Mouse (Mus musculus): ENCODE measurements around the gene Fxyd3. TPM values are rescaled to one million over a fixed set of nuclear protein-coding genes. Genes with fewer than 3 reads are reported as not detected.

Gene Fxyd3
- total and polyA plus RNA-seq, 2 experiments from 2014 or later, result 1.5 TPM; not detected in 1

DNA sequence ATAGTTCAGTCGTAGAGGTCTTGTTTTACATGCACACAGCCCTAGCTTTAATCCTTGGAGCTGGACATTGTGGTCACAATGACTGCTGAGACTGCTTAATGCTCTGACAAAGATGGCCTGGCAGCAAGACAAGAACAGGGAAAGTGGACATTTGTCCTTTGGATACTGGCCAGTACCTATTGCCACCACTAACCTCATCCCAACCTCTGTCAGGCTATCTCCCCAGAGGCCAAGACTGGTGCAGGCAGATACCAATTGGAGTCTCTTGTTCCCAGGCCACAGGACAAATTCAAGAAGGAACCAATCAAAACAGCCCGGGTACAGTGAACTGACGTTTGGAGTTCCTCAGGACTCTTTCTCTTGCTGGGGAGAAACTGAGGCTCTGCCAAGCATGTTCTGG is 11.7 kb upstream of the Fxyd3 start:
- no peak overlapping the region for H3K4me3 ChIP-seq (ENCODE audit: low read length)
- TF ChIP-seq CTCF (IDR thresholded peaks at IDR 0.05; ENCODE audit: low read depth), result no peak
- H3K27ac ChIP-seq, result peak overlapping the region; percentile 54; the same call in 1 of the 2 replicates
- no peak overlapping the region for H3K4me2 ChIP-seq (ENCODE audit: low read depth, low read length)
- H3K4me1 ChIP-seq (ENCODE audit: insufficient read depth, low read length), result no peaks in the 10 kb centered on the region
- DNase-seq (ENCODE audit: low spot score), result no peak
- ATAC-seq, result no peak
- no peaks in the 10 kb centered on the region for H3K36me3 ChIP-seq (ENCODE audit: insufficient read depth, low read length)
- no peaks in the 10 kb centered on the region for H3K27me3 ChIP-seq (ENCODE audit: insufficient read depth, low read length)
- WGBS, result 52% methylated on average over 3 of the region's 3 CpGs
- H3K9me3 ChIP-seq (ENCODE audit: low read length), result no peaks in the 10 kb centered on the region
- H3K9ac ChIP-seq (replicated peaks; ENCODE audit: low read length), result no peak overlapping the region

DNA sequence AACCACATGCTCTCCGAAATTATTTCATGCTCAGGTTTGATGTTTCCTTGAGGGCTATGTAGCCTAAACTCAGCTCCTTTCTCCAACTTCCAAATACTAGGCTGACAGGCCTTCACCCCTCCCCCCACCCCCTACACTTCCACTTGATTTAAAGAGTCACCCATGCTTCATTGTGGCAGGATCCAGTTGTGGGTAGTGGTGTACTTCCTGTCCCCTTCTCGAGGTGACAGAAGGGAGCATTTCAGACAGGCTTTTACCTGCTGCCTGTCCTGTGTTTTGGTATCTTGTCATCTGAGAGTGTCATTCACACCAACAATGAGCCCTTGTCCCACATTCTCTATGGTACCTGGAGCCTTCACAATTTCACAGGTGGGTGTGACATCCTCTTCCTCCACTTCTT is 10.8 kb upstream of the Fxyd3 start:
- Histone ChIP-seq H3K4me2 (ENCODE audit: low read depth, low read length) (no peak overlapping the region), H3K36me3 (ENCODE audit: insufficient read depth, low read length) (no peaks in the 10 kb centered on the region), H3K9ac (replicated peaks; ENCODE audit: low read length) (no peak overlapping the region), H3K4me1 (ENCODE audit: insufficient read depth, low read length) (no peaks in the 10 kb centered on the region), H3K4me3 (ENCODE audit: low read length) (no peak overlapping the region), H3K9me3 (ENCODE audit: low read length) (no peaks in the 10 kb centered on the region), H3K27me3 (ENCODE audit: insufficient read depth, low read length) (no peaks in the 10 kb centered on the region), H3K27ac (0 out of 2 replicates have a peak overlapping the region, but pooled peaks have one; percentile 54)
- TF ChIP-seq CTCF (IDR thresholded peaks at IDR 0.05; ENCODE audit: low read depth), result no peak
- 75% methylated on average over 2 of the region's 2 CpGs for WGBS
- no peak for ATAC-seq
- DNase-seq (ENCODE audit: low spot score), result no peak

DNA sequence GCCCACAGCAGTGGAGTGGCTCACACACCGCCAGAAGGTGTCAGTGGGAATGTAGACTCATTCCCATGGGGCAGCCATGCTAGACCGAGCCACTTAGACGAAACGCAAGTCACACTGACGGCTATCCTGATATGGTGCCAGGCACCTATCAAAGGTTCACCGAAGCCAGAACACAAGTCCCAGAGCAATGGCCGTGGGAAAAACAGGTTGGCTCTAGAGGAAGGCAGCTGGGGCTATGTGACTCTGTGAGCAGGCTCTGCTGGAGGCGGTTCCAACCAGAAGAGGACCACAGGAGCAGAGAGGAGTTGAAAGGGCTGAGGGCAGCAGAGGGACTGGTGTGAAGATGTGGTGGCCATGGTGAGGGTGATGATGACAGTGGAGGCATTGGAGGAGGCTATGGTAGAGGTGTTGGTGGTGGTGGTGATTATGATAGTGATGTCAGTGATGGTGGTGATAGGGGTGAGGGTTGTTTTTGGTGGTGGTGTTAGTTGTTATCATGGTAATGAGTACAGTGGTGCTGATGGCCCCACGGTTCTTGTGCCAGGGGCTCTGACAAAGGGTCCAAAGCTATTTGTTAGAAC is 9.8 kb upstream of the Fxyd3 start:
- Histone ChIP-seq H3K9ac (replicated peaks; ENCODE audit: low read length) (no peak overlapping the region), H3K27ac (no peak overlapping the region), H3K4me1 (ENCODE audit: insufficient read depth, low read length) (no peaks in the 10 kb centered on the region), H3K4me2 (ENCODE audit: low read depth, low read length) (no peak overlapping the region), H3K27me3 (ENCODE audit: insufficient read depth, low read length) (no peaks in the 10 kb centered on the region), H3K36me3 (ENCODE audit: insufficient read depth, low read length) (no peaks in the 10 kb centered on the region), H3K4me3 (ENCODE audit: low read length) (no peak overlapping the region), H3K9me3 (ENCODE audit: low read length) (no peaks in the 10 kb centered on the region)
- no peak for TF ChIP-seq CTCF (IDR thresholded peaks at IDR 0.05; ENCODE audit: low read depth)
- DNase-seq (ENCODE audit: low spot score) (no peak), ATAC-seq (no peak)
- 87% methylated on average over 9 of the region's 9 CpGs for WGBS

DNA sequence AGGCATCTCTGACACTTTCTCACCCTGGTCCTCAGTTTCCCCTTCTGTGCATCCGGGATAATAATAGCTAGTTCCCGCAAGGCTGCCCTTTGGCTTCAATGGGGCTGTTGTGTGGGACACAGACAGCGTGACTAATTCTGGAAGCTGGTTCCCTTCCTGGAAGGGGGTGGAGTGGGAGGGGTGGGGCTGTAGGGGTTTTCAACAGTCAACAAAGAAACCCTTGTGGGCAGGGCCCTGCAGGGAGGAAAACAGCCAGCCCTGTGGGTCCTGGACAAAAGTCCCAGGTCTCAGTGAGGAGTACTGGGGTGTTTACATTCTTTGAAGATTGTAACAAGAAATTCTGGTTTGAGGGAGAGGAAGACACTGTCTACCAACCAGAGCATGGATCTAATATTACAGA is 8.7 kb upstream of the Fxyd3 start:
- Histone ChIP-seq H3K9ac (replicated peaks; ENCODE audit: low read length) (no peak overlapping the region), H3K27me3 (ENCODE audit: insufficient read depth, low read length) (no peaks in the 10 kb centered on the region), H3K36me3 (ENCODE audit: insufficient read depth, low read length) (no peaks in the 10 kb centered on the region), H3K4me2 (ENCODE audit: low read depth, low read length) (no peak overlapping the region), H3K4me3 (ENCODE audit: low read length) (no peak overlapping the region), H3K4me1 (ENCODE audit: insufficient read depth, low read length) (no peaks in the 10 kb centered on the region), H3K9me3 (ENCODE audit: low read length) (no peaks in the 10 kb centered on the region), H3K27ac (peak overlapping the region; percentile 51; the same call in 1 of the 2 replicates)
- DNase-seq (ENCODE audit: low spot score) (peak; percentile 21), ATAC-seq (peak; percentile 39; the same call in 1 of the 2 replicates)
- 18% methylated on average over 3 of the region's 3 CpGs for WGBS
- TF ChIP-seq CTCF (IDR thresholded peaks at IDR 0.05; ENCODE audit: low read depth), result no peak

DNA sequence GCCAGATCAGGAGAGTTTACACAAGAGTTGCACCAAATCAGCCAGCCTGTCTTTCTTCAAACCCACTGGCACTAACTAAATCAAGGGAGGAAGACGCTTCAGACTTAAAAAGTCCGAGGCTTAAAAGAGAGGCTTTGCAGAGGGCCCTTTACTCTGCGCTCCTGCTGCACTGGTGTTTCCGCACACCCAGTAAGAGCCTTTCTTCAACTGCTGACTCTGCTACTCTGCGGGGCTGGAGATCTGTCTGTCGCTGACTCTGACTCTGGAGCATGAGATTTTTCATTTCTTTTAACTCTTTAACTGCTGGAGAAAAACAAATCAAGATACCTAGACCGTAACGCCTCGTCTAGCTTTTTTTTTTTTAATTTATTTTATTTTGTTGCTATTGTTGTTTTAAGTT is 7.6 kb upstream of the Fxyd3 start:
- Histone ChIP-seq H3K4me1 (ENCODE audit: insufficient read depth, low read length) (no peaks in the 10 kb centered on the region), H3K27me3 (ENCODE audit: insufficient read depth, low read length) (no peaks in the 10 kb centered on the region), H3K4me3 (ENCODE audit: low read length) (no peak overlapping the region), H3K9me3 (ENCODE audit: low read length) (no peaks in the 10 kb centered on the region), H3K9ac (replicated peaks; ENCODE audit: low read length) (no peak overlapping the region), H3K36me3 (ENCODE audit: insufficient read depth, low read length) (no peaks in the 10 kb centered on the region), H3K4me2 (ENCODE audit: low read depth, low read length) (no peak overlapping the region), H3K27ac (peak overlapping the region; percentile 41; the same call in 1 of the 2 replicates)
- DNase-seq (ENCODE audit: low spot score) (no peak), ATAC-seq (no peak)
- WGBS, result 43% methylated on average over 9 of the region's 9 CpGs
- no peak for TF ChIP-seq CTCF (IDR thresholded peaks at IDR 0.05; ENCODE audit: low read depth)

DNA sequence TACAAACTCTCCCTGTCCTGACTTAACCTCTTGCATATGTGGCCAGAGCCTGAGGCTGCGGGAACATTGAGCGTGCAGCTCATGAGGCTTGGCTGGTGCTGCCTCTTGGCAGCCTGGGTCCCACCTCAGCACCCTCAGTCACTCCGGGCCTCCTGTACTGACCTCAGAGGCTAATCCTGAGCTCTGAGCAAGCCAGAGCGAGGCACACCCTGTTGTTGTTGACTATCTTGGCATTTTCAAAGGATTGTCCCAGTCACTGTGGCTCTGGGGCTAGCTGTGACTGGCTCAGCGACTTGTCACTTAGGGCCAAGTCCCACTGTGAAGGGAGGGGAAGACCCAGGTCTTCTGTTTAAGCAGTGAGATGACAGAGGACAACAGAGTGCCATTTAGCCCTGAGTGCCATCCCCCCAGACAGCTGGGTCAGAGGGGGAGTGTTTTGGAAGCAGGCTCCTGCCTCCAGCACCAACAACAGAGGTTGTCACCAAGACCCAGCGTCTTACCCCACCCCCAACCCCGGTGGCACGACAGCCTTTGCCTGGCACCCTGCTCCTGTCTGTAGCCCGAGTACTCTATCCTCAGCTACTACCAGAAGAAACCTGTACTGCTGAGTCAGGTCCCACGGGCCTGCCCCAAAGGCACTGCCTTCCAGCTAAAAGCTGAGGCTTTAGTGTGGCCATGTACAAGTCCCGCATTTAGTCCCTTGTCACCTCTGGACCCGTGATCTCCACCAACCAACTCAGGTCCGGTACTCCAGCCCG is 6.5 kb upstream of the Fxyd3 start:
- no peaks in the 10 kb centered on the region for H3K36me3 ChIP-seq (ENCODE audit: insufficient read depth, low read length)
- no peaks in the 10 kb centered on the region for H3K9me3 ChIP-seq (ENCODE audit: low read length)
- no peak overlapping the region for H3K9ac ChIP-seq (replicated peaks; ENCODE audit: low read length)
- TF ChIP-seq CTCF (IDR thresholded peaks at IDR 0.05; ENCODE audit: low read depth), result no peak
- no peaks in the 10 kb centered on the region for H3K27me3 ChIP-seq (ENCODE audit: insufficient read depth, low read length)
- 50% methylated on average over 14 of the region's 14 CpGs for WGBS
- peak; percentile 55 for DNase-seq (ENCODE audit: low spot score)
- H3K4me1 ChIP-seq (ENCODE audit: insufficient read depth, low read length), result no peaks in the 10 kb centered on the region
- H3K27ac ChIP-seq, result peak overlapping the region; percentile 11; the same call in 1 of the 2 replicates
- ATAC-seq, result peak; percentile 77
- no peak overlapping the region for H3K4me2 ChIP-seq (ENCODE audit: low read depth, low read length)
- H3K4me3 ChIP-seq (ENCODE audit: low read length), result no peak overlapping the region

DNA sequence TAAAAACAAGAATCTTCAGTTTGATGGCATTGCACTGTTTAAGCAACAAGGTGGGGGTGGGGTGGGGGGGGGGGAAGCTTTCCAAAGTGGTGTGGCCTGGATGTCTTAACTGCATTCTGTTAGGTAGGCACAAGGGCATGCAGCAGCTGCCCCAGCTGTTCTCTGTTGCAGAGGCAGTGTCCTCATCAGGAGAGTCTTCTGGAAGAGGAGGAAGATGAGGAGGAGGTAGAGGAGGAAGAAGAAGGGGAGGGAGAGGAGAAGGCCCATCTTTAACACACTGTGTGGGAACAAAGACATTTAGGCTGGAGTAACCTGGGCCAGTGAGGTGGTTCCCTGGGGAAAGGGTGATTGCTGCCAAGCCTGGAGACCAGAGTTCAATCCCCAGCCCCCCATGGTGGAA is 5.6 kb upstream of the Fxyd3 start:
- no peak overlapping the region for H3K9ac ChIP-seq (replicated peaks; ENCODE audit: low read length)
- no peak for TF ChIP-seq CTCF (IDR thresholded peaks at IDR 0.05; ENCODE audit: low read depth)
- no peak for DNase-seq (ENCODE audit: low spot score)
- H3K4me1 ChIP-seq (ENCODE audit: insufficient read depth, low read length), result no peaks in the 10 kb centered on the region
- H3K27ac ChIP-seq, result no peak overlapping the region
- H3K4me3 ChIP-seq (ENCODE audit: low read length), result no peak overlapping the region
- H3K36me3 ChIP-seq (ENCODE audit: insufficient read depth, low read length), result no peaks in the 10 kb centered on the region
- no peak for ATAC-seq
- H3K4me2 ChIP-seq (ENCODE audit: low read depth, low read length), result no peak overlapping the region
- H3K9me3 ChIP-seq (ENCODE audit: low read length), result no peaks in the 10 kb centered on the region
- no peaks in the 10 kb centered on the region for H3K27me3 ChIP-seq (ENCODE audit: insufficient read depth, low read length)

All from hindbrain, postnatal 0 days (tissue).